Mouse (Mus musculus): ENCODE data around the gene Cyba. TPM values are rescaled to one million over a fixed set of nuclear protein-coding genes. Genes with fewer than 3 reads are reported as not detected.
A peak's percentile ranks its signal among the peaks of the same experiment; 100 is the strongest.

Gene Cyba
- total RNA-seq, 4 experiments from 2014 or later = 34.3 to 52.7 (median 43.6) TPM

GRCm38 (mm10) chr8:122451161-122451703 lies 18.5 kb upstream of the Cyba start:
- DNase-seq = no peak

- no peak for DNase-seq
These were observed 12.5 kb upstream of the Cyba start for GRCm38 (mm10) chr8:122445203-122445602.

- peak; percentile 81 for DNase-seq
These were observed 11.5 kb upstream of the Cyba start for GRCm38 (mm10) chr8:122444058-122444748.

GRCm38 (mm10) chr8:122443262-122444006 lies 10.7 kb upstream of the Cyba start, which contains the start of gene Mvd:
Mvd (minus strand) TSS chr8:122443422.
- peak; percentile 100 for DNase-seq

GRCm38 (mm10) chr8:122442781-122443180 lies 10.1 kb upstream of the Cyba start:
- DNase-seq = no peak

GRCm38 (mm10) chr8:122442356-122442755 lies 9.6 kb upstream of the Cyba start:
- no peak for DNase-seq

GRCm38 (mm10) chr8:122441326-122441725 lies 8.6 kb upstream of the Cyba start:
- DNase-seq = no peak

- no peak for DNase-seq
These were observed 6.6 kb upstream of the Cyba start for GRCm38 (mm10) chr8:122439336-122439735.

GRCm38 (mm10) chr8:122437708-122438331 lies 5.1 kb upstream of the Cyba start:
- no peak for DNase-seq

GRCm38 (mm10) chr8:122436586-122437125 lies 3.9 kb upstream of the Cyba start:
- no peak for DNase-seq

GRCm38 (mm10) chr8:122436146-122436545 lies 3.4 kb upstream of the Cyba start:
- DNase-seq = no peak

- DNase-seq = no peak
These were observed 2.6 kb upstream of the Cyba start for GRCm38 (mm10) chr8:122435375-122435774.

- no peak for DNase-seq
These were observed 657 bp upstream of the Cyba start for GRCm38 (mm10) chr8:122433269-122433905.

GRCm38 (mm10) chr8:122431694-122432442 lies 862 bp downstream of the Cyba start:
- no peak for DNase-seq

GRCm38 (mm10) chr8:122430646-122431045 lies 2.1 kb downstream of the Cyba start:
- no peak for DNase-seq

GRCm38 (mm10) chr8:122430058-122430636 lies 2.6 kb downstream of the Cyba start:
- no peak for DNase-seq

- DNase-seq = no peak
These were observed 4.6 kb downstream of the Cyba start for GRCm38 (mm10) chr8:122428163-122428562.

- DNase-seq = no peak
These were observed 5.1 kb downstream of the Cyba start for GRCm38 (mm10) chr8:122427607-122428006.

- DNase-seq = no peak
These were observed 6.6 kb downstream of the Cyba start for GRCm38 (mm10) chr8:122426145-122426544.

- DNase-seq = no peak
These were observed 9.1 kb downstream of the Cyba start for GRCm38 (mm10) chr8:122423659-122424058.

- no peak for DNase-seq
These were observed 9.5 kb downstream of the Cyba start for GRCm38 (mm10) chr8:122423217-122423616.

Data from adrenal gland, adult 8-10 months (tissue).